Mouse (Mus musculus) lung, postnatal 0 days (tissue): Measurements from ENCODE around the gene 9930111J21Rik2. TPM values are rescaled to one million over a fixed set of nuclear protein-coding genes. Genes with fewer than 3 reads are reported as not detected.

Source experiments
- ATAC-seq: fragments of 200-750 bp; cut with Nextera tagmentation; 2 replicates; pipeline ENCODE4 v1.8.0; 2017; ENCODE audit warnings: moderate library complexity
- DNase-seq: peaks from one replicate; pipeline ENCODE4 v3.0.0-alpha.2; 2016; ENCODE audit warnings: low spot score
- H3K27ac ChIP-seq: fragments of 300-500 bp; sonication (generic); 2 replicates; pipeline ENCODE4 v1.5.1; 2014; ENCODE audit warnings: antibody characterized with exemption, mild to moderate bottlenecking, low read length, mixed read lengths
- H3K27me3 ChIP-seq: fragments of 300-500 bp; sonication (generic); replicated peaks from 2 replicates; pipeline ENCODE4 v1.6.1; 2014; ENCODE audit warnings: low read length, mixed read lengths; ENCODE audit not compliant: insufficient read depth
- H3K36me3 ChIP-seq: fragments of 300-500 bp; sonication (generic); 2 replicates; pipeline ENCODE4 v1.6.1; 2014; ENCODE audit warnings: low read length, mixed read lengths; ENCODE audit not compliant: insufficient read depth
- H3K4me1 ChIP-seq: fragments of 300-500 bp; sonication (generic); 2 replicates; pipeline ENCODE4 v1.6.1; 2014; ENCODE audit warnings: antibody characterized with exemption, low read depth, low read length, mixed read lengths; ENCODE audit not compliant: insufficient read depth
- H3K4me2 ChIP-seq: fragments of 300-500 bp; sonication (generic); replicated peaks from 2 replicates; pipeline ENCODE4 v1.6.1; 2014; ENCODE audit warnings: low read depth, mild to moderate bottlenecking, low read length, moderate library complexity, mixed read lengths
- H3K4me3 ChIP-seq: fragments of 300-500 bp; sonication (generic); 2 replicates; pipeline ENCODE4 v1.5.1; 2014; ENCODE audit warnings: low read depth, low read length
- H3K9ac ChIP-seq: fragments of 300-500 bp; sonication (generic); replicated peaks from 2 replicates; pipeline ENCODE4 v1.6.1; 2014; ENCODE audit warnings: low read depth, mild to moderate bottlenecking
- H3K9me3 ChIP-seq: fragments of 300-500 bp; sonication (generic); 2 replicates; pipeline ENCODE4 v1.6.1; 2016; ENCODE audit warnings: low read length, mixed read lengths
- CTCF ChIP-seq: IDR thresholded peaks from 2 replicates; pipeline ENCODE4 v1.5.1; 2016; ENCODE audit warnings: antibody characterized with exemption, mild to moderate bottlenecking
- EP300 ChIP-seq: IDR thresholded peaks from 2 replicates; pipeline ENCODE4 v1.6.1; 2016; ENCODE audit warnings: antibody characterized with exemption, mild to moderate bottlenecking, control low read depth
- WGBS: fragments of 180-500 bp; shearing (Covaris S2); extraction: QIAGEN DNeasy Blood & Tissue Kit; methylation state at CpG from one replicate; pipeline ENCODE4 v1.1.7; 2014; 5-methylcytosine and 5-hydroxymethylcytosine counted together
- polyA plus RNA-seq: library from polyadenylated mRNA; unstranded; fragments of >200 nt; fragmentation: Nextera tagmentation; extraction: Ambion mirVana; gene quantifications from 2 replicates; pipeline ENCODE4 v1.2.1, GENCODE M21; 2015

The 9930111J21Rik2 gene
- polyA plus RNA-seq, 1 experiment from 2014 or later = 1.8 TPM

GRCm38 (mm10) chr11:49091171-49091570 lies 40.1 kb upstream of the 9930111J21Rik2 start:
- Histone ChIP-seq H3K27me3 (no peaks in the 10 kb centered on the region), H3K4me3 (no peak overlapping the region), H3K4me2 (no peak overlapping the region), H3K9me3 (no peaks in the 10 kb centered on the region), H3K36me3 (no peaks in the 10 kb centered on the region), H3K9ac (no peak overlapping the region), H3K27ac (no peak overlapping the region), H3K4me1 (0 out of 2 replicates have a peak, but pooled peaks cover 10% of the 10 kb centered on the region)
- TF ChIP-seq CTCF (no peak), EP300 (no peak)
- WGBS = 57% methylated on average over 4 of the region's 4 CpGs
- DNase-seq (no peak), ATAC-seq (no peak)

GRCm38 (mm10) chr11:49090551-49090950 lies 39.5 kb upstream of the 9930111J21Rik2 start:
- Histone ChIP-seq H3K9ac (no peak overlapping the region), H3K36me3 (no peaks in the 10 kb centered on the region), H3K27ac (no peak overlapping the region), H3K9me3 (no peaks in the 10 kb centered on the region), H3K27me3 (no peaks in the 10 kb centered on the region), H3K4me2 (no peak overlapping the region), H3K4me3 (no peak overlapping the region), H3K4me1 (0 out of 2 replicates have a peak, but pooled peaks cover 10% of the 10 kb centered on the region)
- no peak for TF ChIP-seq CTCF
- DNase-seq (no peak), ATAC-seq (no peak)
- WGBS = 73% methylated on average over 5 of the region's 5 CpGs

DNA sequence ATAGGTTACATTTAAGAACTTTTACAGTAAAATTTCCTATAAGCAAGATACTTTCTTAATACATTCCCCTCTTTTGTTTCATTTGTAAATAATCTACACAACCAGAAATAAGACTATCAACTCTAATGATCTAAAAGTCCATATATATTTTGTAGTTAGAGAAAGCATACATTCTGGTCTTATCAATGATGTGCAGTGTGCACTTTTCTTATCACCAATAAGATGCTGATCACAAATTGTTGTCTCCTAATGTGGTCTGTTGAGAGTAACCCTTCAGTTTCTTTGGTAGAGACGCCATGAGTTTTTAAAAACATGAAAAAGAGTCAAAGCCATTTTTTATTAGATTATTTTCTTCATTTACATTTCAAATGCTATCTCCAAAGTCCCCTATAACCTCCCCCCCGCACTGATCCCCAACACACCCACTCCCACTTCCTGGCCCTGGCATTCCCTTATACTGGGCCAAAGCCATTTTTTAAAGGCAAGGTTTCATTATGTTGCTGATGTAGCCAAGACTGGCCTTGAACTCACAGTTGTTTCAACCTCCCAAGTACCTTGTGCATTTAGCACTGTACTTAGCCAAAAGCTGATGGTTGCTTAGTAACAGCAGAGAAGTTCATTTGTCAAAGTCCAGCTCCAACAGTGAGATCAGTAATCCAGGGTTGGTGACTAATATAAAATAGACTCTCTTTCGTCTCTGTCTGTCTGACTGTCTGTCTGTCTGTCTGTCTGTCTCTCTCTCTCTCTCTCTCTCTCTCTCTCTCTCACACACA lies 38.9 kb upstream of the 9930111J21Rik2 start:
- WGBS = 82% methylated on average over 3 of the region's 3 CpGs
- H3K4me1 ChIP-seq = 0 out of 2 replicates have a peak, but pooled peaks cover 10% of the 10 kb centered on the region
- DNase-seq = no peak
- no peaks in the 10 kb centered on the region for H3K36me3 ChIP-seq
- TF ChIP-seq EP300 (no peak), CTCF (no peak)
- no peak overlapping the region for H3K4me2 ChIP-seq
- H3K27me3 ChIP-seq = no peaks in the 10 kb centered on the region
- no peak for ATAC-seq
- no peaks in the 10 kb centered on the region for H3K9me3 ChIP-seq
- no peak overlapping the region for H3K27ac ChIP-seq
- H3K4me3 ChIP-seq = no peak overlapping the region
- no peak overlapping the region for H3K9ac ChIP-seq

- Histone ChIP-seq H3K4me3 (no peak overlapping the region), H3K4me1 (peaks cover 10% of the 10 kb centered on the region; the same call in 1 of the 2 replicates), H3K9ac (no peak overlapping the region), H3K4me2 (no peak overlapping the region), H3K27me3 (no peaks in the 10 kb centered on the region), H3K9me3 (no peaks in the 10 kb centered on the region), H3K27ac (no peak overlapping the region), H3K36me3 (no peaks in the 10 kb centered on the region)
- ATAC-seq = no peak; the same call in 1 of the 2 replicates
- 71% methylated on average over 5 of the region's 5 CpGs for WGBS
- TF ChIP-seq CTCF (no peak), EP300 (no peak)
- DNase-seq = no peak
Measured at GRCm38 (mm10) chr11:49088990-49089652, 38.1 kb upstream of the 9930111J21Rik2 start.

- peak; percentile 48 for DNase-seq
- 37% methylated on average over 22 of the region's 22 CpGs for WGBS
- no peak overlapping the region for H3K9ac ChIP-seq
- TF ChIP-seq CTCF = no peak
- TF ChIP-seq EP300 = no peak
- no peaks in the 10 kb centered on the region for H3K27me3 ChIP-seq
- peak overlapping the region; percentile 54 for H3K4me2 ChIP-seq
- no peaks in the 10 kb centered on the region for H3K36me3 ChIP-seq
- H3K4me3 ChIP-seq = peak overlapping the region; percentile 18; the same call in 1 of the 2 replicates
- ATAC-seq = peak; percentile 73
- no peak overlapping the region; the same call in 1 of the 2 replicates for H3K27ac ChIP-seq
- H3K9me3 ChIP-seq = no peaks in the 10 kb centered on the region
- H3K4me1 ChIP-seq = peaks cover 10% of the 10 kb centered on the region; the same call in 1 of the 2 replicates
Measured at GRCm38 (mm10) chr11:49087830-49088616, 37.0 kb upstream of the 9930111J21Rik2 start.
